Mouse (Mus musculus) ES-Bruce4 (cell line): ENCODE measurements at regions not wholly inside any gene's neighbourhood (a gene's known extent, or its start where the extent isn't known, plus 50 kb on each side); places are given as distances from the start of the nearest gene placed in this dataset.

Source experiments
- CTCF ChIP-seq: IDR thresholded peaks from one replicate; pipeline ENCODE4 v1.8.1; 2011; ENCODE audit warnings: low read depth, low read length
- EP300 ChIP-seq: IDR thresholded peaks from 2 replicates; pipeline ENCODE4 v1.6.1; 2011; ENCODE audit warnings: low read depth, low read length; ENCODE audit not compliant: insufficient read depth
- POLR2A ChIP-seq: IDR thresholded peaks from one replicate; pipeline ENCODE4 v1.8.1; 2011; ENCODE audit warnings: low read length; ENCODE audit not compliant: insufficient read depth

- TF ChIP-seq CTCF (no peak), EP300 (no peak), POLR2A (no peak)
These were observed 610.8 kb downstream of the Hs3st4 start for GRCm38 (mm10) chr7:124593462-124593861.
